10 mouse cellular contexts compared by ENCODE assay signal in the genomic region with DNA sequence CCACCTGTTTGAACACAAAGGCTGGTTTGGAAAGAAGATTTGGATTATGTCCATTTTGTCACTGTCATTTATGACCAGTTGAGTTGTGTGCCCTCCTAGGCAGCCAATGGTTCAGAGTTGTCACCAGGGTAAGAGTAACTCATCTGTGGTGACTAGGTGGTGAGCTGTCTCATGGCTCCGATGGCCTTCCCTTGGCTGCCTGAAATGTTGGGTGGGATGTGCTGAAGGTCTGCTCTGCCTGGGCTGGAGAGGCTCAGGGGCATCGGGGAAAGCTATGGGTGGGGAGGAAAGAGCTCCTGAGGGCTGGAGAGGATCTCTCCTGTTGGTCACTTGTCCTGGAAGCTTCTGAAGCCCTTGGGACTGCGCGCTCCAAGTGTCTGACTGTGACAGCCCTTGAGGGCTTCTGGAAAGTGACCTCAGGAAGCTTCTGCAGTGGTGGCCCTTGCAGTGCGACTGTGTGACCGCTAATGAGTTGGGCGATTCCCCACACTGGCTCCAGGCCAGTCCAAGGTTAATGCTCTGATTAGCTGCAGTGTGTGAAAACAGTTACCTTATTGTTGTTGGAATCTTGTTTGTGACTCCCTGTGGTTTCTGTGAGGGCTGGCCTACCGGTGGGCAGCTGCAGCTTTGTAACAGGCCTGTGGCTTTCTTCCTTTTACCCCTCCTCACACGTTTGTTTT. TPM values are rescaled to one million over a fixed set of nuclear protein-coding genes. Genes with fewer than 3 reads are reported as not detected.
DNase-seq lines count a peak whose midpoint lies in the region.
"Had no signal": no experiment of that assay in that cellular context is flagged by ENCODE, and none has a peak within 500 bp of the region (broad histone marks: within the 10 kb centered on the region; RNA-seq: fewer than 3 reads in every experiment).

No protein-coding gene starts in this region.

- intact Hi-C loops in heart, postnatal 25 days (cut with DNase I) = loop anchor here (5.0 kb wide), 1 partner anchor 83 kb away; no protein-coding TSS in a partner anchor
- intact Hi-C loops in heart, postnatal 36 days (cut with DNase I) = no loop called here

- peak; percentile 97 for DNase-seq in heart, adult 11 months
- DNase-seq in heart, postnatal 25 days (ENCODE audit: low spot score) = no peak
- DNase-seq in 3134 (ENCODE audit: extremely low read depth, insufficient read length, low spot score) (peak; percentile 8), ZHBTc4 (ENCODE audit: low read depth, low spot score) (peak; percentile 19)
- peak; percentile 11 to 28 for DNase-seq in heart, postnatal 36 days
- no peak for DNase-seq in layer of hippocampus, adult 8-10 months (ENCODE audit: low spot score in 2 of 2)
- no peak for DNase-seq in left cerebral cortex, adult 11 months (ENCODE audit: low spot score)
- DNase-seq: cerebellum, adult 8-10 months; embryo, embryonic 11 days; kidney, adult 8-10 months had no signal

RNA-seq across cellular contexts. Expression of a gene that starts 12.2 kb away (rescaled TPM):
- 10 to 100 TPM; 15.3 to 16.3 TPM for total RNA-seq in heart, postnatal 25 days (2021)
- 10 to 100 TPM; 15.8 to 16.1 TPM for total RNA-seq in heart, postnatal 36 days (2021)
- 10 to 100 TPM; 45.1 to 52.5 (median 49.0) TPM for total RNA-seq in layer of hippocampus, adult 8-10 months (2022)

Comparison
In these comparisons a context has a peak if more than half of its experiments do, and no peak if none do; other contexts are left out.
1. DNase-seq: peak in heart, adult 11 months (single experiment), 3134 (single experiment), ZHBTc4 (single experiment) and heart, postnatal 36 days (2 of 2); none in heart, postnatal 25 days (single experiment), layer of hippocampus, adult 8-10 months (0 of 2) and left cerebral cortex, adult 11 months (single experiment).